Mouse (Mus musculus): ENCODE results near the gene Aoc1. TPM values are rescaled to one million over a fixed set of nuclear protein-coding genes. Genes with fewer than 3 reads are reported as not detected.

Aoc1 gene
- not detected for total RNA-seq (2022)

DNA sequence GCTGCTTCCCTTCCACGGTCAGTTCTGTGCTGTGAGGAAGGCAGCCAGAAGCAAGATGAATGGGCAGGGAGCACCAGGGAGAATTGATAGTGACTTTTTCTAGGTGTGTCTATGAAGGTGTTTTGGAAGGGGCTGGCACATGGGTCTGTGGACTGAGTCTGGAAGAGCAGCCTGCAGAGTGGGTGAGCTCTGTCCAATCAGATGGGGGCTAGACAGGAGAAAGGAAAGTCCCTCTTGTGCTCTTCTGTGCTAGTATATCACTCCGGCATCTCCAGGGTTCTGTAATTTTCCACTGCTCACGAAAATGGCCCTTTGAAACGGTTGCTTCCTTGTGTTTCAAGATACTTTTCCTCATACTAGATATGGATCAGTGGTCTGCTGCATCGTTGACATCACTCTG lies at the start of gene Aoc1:
Aoc1 (plus strand) TSS at position 301 of the 400 bp plus-strand sequence.
- no peak for DNase-seq

- DNase-seq: no peak
Observed at GRCm38 (mm10) chr6:48825016-48825415, 47.7 kb upstream of the Aoc1 start.

DNA sequence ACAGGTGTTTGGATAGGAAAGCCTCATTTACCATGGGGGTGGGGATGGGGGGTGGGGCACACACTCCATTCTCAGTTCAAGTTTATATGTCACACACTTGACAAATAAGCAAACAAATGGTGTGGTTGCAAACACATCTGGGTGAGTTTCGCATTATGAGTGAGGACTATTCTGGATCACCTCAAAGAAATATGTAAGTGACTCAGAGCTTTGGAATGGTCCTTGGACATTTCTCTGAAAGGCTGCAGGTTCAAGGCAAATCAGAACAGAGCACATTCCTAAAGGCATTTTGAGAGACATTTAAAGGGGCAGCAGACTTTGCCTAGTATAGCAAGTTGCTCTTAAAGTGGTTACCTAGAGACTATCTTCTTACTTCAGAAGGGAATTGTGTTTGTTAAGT lies 43.7 kb upstream of the Aoc1 start:
- DNase-seq: no peak

DNA sequence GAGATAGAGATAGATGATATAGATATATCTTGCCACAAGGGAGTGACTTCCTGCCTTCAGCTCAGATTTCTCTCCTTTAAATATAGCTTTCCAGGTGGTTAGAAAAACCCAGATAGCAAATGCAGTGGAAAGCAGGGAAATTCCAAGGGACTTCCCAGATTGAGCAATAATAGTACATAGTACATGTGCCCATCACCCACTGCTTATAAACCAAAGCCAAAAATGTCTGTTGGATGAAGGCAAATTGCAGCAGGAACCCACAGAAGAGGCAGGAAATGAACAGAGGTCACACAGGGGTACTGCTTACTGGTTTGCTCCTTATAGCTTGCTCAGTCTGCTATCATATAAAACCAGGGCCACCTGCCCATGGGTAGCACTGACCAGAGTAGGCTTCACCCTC lies 43.0 kb upstream of the Aoc1 start:
- no peak for DNase-seq

DNA sequence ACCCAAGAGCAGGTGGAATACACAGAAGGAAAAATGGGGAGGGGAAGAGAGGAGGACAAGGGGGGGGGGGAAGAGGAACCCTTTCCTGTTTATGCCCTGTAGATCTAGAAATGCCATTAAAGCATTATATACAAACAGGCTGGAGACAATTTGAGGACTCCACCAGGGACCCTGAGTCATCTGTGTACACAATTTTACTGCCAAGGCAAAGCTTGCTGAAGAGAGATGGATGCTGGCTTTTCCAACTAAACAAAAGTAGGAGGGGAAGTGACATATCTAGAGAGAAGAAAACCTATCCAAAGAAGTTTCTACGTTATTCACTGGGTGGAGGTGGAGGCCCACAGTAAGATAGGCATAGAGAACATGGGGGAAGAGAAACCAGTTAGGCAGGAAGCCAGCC lies 42.5 kb upstream of the Aoc1 start:
- no peak for DNase-seq

- no peak for DNase-seq
Observed at GRCm38 (mm10) chr6:48831141-48831540, 41.6 kb upstream of the Aoc1 start.

GRCm38 (mm10) chr6:48832426-48832825 lies 40.3 kb upstream of the Aoc1 start:
- no peak for DNase-seq

DNA sequence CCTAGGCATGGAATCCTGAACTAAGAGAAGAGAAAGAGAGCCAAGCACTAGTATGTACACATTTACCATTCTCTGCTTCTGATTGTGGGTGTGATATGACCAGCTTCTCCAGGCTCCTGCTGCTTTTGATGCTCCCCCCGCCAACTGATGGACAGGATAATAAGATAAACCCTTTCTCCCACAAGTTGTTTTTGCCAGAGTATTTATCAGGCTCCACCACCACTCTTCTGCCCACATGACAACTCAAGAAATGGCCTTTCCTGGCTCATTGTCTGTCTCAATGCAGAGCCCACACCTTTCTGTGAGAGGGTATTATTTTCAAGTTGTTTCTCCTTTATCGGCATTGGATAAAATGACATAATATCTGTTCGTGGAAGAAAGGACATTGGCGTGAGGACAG lies 39.2 kb upstream of the Aoc1 start:
- DNase-seq: no peak

DNA sequence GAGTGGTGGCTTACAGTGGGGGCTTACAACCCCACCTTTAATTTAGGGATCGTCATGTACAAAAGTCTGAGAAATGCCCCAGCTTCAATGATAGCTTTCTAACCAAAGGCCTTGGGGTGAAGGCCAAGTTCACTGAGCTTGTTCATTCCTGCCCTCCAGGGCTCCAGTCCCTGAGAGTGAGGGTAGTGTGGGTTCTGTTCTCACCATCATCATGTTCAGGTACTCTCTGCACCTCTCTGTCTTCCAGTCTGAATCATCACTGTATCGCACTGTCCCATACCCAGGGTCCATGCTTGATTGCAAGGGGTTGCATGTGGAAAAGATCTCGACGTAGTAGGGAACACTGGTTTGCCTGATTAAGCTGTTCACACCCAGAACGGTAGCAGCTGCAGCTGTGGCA lies 37.5 kb upstream of the Aoc1 start:
- no peak for DNase-seq

GRCm38 (mm10) chr6:48836146-48836545 lies 36.5 kb upstream of the Aoc1 start:
- no peak for DNase-seq

GRCm38 (mm10) chr6:48837516-48837915 lies 35.2 kb upstream of the Aoc1 start:
- DNase-seq: no peak

- no peak for DNase-seq
Observed at GRCm38 (mm10) chr6:48838321-48839080, 34.2 kb upstream of the Aoc1 start.

DNA sequence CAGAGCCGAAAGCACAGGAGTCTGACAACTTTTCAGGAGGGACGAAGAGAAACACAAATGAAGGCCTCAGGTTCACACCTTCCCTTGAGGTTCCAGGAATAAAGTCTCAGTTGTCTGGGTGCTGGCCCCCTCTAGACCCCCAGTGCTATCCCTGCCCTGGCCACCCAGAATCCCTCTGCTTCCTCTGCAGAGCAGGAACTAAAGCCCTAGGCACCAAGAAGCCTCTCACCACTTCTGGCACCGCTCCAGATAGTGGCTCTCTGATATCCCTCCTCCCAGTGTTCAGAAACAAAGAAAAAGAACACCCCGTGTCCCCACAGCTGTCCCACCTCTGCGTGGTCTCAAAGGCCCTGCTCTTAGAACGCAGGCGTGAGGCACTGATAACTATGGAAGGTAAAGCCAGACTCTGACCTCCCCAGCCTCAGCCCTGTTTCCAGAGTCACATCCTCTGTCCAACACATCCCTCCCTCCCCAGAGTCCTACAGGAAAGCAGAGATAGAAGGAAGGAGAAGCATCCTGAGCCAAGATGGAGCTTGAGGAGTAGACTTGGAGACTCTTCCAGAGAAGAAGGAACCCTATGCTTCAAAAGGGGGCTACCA lies 32.2 kb upstream of the Aoc1 start, which contains the start of gene Tmem176a:
Tmem176a (plus strand) TSS at position 549 of the 599 bp plus-strand sequence.
- no peak for DNase-seq

DNA sequence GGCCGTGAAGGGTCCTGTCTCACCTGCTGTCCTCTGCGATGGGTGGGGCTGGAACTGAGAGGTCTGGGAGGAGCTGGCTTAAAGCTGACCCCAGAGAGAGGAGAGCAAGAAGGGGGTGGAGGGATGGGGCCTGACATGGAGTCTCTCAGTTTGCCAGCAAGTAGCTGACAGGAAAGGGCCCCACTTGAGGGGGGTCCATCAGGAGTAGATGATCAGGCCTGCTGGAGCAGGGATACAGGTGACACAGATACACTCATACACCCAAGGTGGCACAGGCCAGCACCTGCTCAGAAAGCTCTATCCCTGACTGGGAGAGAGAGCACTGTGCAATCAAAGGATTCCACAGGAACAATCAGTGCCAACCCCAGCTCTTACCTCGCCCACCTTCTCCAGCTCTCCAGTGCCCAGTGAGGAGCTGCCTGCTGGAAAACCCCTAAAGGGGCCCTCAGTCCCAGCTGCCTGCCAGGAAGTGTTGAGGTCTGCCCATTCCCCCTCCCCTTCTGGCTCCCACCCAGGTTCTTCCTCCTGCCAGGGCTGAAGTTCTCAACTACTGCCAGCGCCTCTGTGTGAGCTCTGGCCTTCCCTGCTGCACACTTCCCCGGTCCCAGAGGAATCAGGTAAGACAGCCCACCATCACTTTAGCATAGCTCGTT lies 31.6 kb upstream of the Aoc1 start, which contains the start of gene Tmem176b:
Tmem176b (minus strand) TSS at position 524 of the 653 bp plus-strand sequence.
- peak; percentile 95 for DNase-seq

- DNase-seq: no peak
Observed at GRCm38 (mm10) chr6:48842111-48842842, 30.4 kb upstream of the Aoc1 start.

- no peak for DNase-seq
Observed at GRCm38 (mm10) chr6:48845086-48845485, 27.6 kb upstream of the Aoc1 start.

- DNase-seq: no peak
Observed at GRCm38 (mm10) chr6:48851820-48852491, 20.7 kb upstream of the Aoc1 start.

DNA sequence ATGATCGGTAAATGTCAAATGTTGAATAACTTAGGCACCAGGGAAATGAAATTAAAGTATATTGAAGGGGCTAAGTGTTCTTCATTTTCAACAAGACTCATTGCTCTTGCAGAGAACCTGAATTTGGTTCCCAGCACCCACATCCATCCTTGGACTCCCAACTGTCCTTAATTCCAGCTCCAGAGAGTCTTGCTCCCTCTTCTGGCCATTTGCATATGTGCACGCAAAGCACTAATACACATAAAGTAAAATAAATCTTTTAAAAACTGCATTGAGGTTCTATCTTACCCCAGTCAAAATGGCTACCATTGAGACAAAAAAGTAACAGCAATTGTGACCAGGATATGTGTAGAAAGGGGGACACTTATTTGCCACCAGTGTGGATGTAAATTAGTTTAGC lies 18.5 kb upstream of the Aoc1 start:
- DNase-seq: no peak

DNA sequence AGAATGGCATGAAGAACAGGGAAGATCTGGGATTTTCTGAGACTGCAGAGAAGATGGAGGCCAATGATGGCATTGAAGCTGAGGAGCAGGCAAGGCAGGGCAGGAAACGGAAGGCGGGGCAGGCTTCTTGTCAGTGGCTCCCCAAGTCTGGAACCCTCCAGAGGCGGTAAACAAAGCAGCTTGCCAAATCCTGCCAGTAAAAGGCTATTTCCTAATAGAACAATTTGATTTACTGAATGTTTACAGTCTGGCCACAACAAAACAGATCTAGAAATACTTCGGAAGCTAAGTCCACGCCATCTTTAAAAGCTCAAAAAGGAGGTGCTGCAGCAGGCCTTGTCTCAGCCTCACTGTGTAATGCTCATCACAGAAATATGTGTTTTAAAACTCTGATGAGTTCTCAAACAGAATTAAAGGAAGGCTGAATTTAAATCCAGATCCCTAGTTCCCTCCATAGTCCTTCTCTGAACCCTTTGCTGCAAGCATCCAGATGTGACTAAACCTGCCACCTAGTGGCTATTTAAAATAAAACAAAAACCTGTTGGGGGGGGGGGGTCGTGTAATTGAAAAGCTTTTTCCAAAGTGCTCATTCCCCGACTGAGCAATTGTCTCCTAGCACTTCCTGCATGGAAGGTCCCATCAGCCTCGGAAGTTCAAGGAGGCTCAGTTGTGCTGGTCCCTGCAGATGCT lies 14.9 kb upstream of the Aoc1 start:
- DNase-seq: no peak

DNA sequence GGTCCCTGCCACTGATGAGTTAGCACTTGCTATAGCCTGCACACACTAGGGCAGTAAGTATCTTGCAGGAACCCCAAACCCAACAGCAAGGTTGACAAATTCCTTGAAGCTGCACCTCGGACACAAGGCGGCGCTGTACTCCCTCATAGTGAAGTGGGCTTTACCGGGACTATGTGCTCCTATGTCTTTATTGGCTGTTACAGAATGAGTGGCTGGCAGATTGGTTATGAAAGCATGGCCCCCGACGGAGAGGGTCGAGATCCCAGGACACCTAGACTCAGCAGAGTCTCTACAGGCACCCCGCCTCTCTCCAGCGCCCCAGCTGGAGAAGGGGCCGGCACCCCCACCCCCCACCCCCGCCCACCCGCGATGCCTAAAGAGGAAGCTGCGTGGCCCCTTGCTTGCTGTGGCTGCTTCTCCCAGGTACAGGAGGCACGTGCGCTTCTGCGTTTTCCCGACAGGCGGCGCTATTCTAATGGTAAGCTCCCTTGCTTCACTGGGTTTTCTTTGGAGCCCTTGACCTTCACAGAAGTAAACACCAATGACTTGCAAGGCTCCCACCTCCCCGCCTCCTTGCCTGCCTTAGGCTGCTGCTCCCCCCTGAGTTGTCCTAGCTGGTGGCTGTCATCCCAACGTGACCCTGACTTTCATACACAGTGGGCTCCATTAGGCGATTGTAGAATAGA lies 12.4 kb upstream of the Aoc1 start:
- DNase-seq: peak; percentile 69

DNA sequence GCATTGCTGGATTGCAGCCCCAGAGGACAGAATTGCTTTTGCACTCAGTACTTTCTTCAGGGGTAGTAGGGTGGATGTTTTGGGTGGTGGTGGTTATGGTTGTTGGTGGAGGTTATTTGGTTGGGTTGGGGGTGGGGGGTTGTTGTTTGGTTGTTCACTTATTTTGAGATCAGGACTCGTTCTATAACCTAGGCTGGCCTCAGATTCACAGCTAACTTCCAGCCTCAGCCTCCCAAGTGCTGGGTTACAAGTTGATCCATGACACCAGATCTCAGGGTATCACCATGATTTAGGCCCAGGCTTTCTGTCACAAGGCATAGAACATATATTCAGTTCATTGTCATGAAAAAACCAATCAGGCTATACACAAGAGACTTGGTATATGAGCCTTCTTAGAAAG lies 11.8 kb upstream of the Aoc1 start:
- no peak for DNase-seq
